Mouse (Mus musculus) bone marrow, adult 2 months (tissue): ENCODE results near the gene Tbata.

Source experiments
- CTCF ChIP-seq: fragments of 200-500 bp; IDR thresholded peaks from 2 replicates; pipeline ENCODE4 v1.5.1; 2011; ENCODE audit warnings: low read length, control low read depth; ENCODE audit not compliant: control insufficient read depth, insufficient read depth
- POLR2A ChIP-seq: fragments of 200-500 bp; IDR thresholded peaks from 2 replicates; pipeline ENCODE4 v1.6.1; 2011; ENCODE audit warnings: low read depth, mild to moderate bottlenecking, control low read depth, low read length, borderline replicate concordance; ENCODE audit not compliant: control insufficient read depth

DNA sequence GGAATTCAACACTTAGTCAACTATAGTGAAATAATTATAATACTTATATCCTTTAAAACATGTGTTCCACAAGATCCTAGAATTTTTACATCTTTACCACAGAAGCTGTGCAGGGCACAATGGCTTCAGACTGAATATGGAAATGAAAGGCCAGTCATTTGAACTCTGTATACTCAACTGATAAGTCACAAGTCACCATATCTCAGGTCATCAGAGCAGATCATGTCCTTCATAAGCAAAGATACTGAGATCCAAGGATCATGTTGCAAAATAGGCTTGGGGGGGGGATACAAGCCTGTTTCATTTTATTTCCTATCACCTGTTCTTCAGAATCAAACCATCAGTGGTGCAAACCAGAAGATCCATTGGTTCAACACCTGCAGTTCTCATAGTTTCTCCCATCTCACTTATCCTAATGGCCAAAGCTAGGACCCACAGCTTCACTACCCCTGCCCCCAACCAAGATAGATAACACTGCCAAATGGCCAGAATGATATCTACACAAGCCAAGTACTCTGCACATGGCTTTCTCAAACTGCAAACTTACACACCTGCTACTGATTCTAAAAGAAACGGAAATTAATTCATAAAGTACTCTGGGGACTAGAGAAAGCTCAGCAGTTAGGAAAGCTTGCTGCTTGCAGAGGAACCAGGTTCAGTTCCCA, 42.9 kb upstream of the Tbata start:
- TF ChIP-seq CTCF (no peak), POLR2A (no peak)
